23 mouse cellular contexts compared by ENCODE assay signal in the genomic region with DNA sequence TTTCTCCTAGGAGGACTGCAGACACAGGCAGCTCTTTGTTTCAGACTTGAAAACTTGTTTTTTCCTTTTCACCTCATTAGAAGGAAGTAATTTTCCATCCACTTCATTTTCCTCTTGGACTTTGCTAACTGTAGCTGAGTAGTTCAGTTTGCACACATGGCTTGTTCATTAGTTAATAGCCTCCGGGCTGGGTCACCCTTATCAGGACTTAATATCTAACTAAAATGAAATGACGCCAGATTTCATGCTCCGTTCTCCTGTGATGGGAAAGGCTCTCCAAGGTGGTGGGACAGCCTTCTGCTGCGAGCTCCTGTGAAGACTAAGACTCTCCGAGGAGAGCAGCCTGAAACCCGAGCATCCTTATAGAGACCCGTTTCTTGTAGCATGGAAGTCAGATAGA. TPM values are rescaled to one million over a fixed set of nuclear protein-coding genes. Genes with fewer than 3 reads are reported as not detected.
DNase-seq lines count a peak whose midpoint lies in the region; ATAC-seq and TF ChIP-seq lines count a peak whose summit lies in the region.
"Had no signal": no experiment of that assay in that cellular context is flagged by ENCODE, and none has a peak within 500 bp of the region (broad histone marks: within the 10 kb centered on the region; RNA-seq: fewer than 3 reads in every experiment).

No protein-coding gene starts in this region.

- no peak for TF ChIP-seq CTCF in liver, adult 2 months (IDR thresholded peaks at IDR 0.05; ENCODE audit: low read depth, low read length)
- TF ChIP-seq CTCF in kidney, postnatal 0 days (IDR thresholded peaks at IDR 0.05; ENCODE audit: low read depth), result no peak
- no peak for TF ChIP-seq CTCF in small intestine, adult 2 months (IDR thresholded peaks at IDR 0.05; ENCODE audit: extremely low read depth, insufficient read length, insufficient replicate concordance, low read depth, low read length)

- H3K9ac ChIP-seq in liver, adult 2 months (ENCODE audit: low read depth, low read length), result no peak overlapping the region
- no peak overlapping the region for H3K9ac ChIP-seq in liver, embryonic 11.5 days (ENCODE audit: low read depth, low read length)
- no peak overlapping the region for H3K9ac ChIP-seq in kidney, postnatal 0 days (ENCODE audit: low read depth, low read length)
- H3K9ac ChIP-seq: embryonic facial prominence, embryonic 13.5 days; liver, embryonic 12.5 days; midbrain, embryonic 13.5 days; neural tube, embryonic 12.5 days; stomach, embryonic 15.5 days had no signal

- DNase-seq in liver, adult 2 months (ENCODE audit: extremely low read depth, low read depth, low spot score), result peak; percentile 66
- DNase-seq in liver, embryonic 11.5 days (ENCODE audit: low spot score), result no peak
- DNase-seq in kidney, adult 18-20 months, result peak; percentile 75
- DNase-seq in kidney, postnatal 0 days (ENCODE audit: low spot score), result peak; percentile 47
- no peak for DNase-seq in spleen, postnatal 10 days (ENCODE audit: low spot score in 2 of 2)
- DNase-seq in B cell, adult 2 months, result no peak
- DNase-seq: adrenal gland, adult 2 months; cerebellum, postnatal 14 days; gastrocnemius, postnatal 36 days; heart, postnatal 10 days; layer of hippocampus, postnatal 36 days; lung, postnatal 10 days; thymus, adult 18-20 months; thymus, postnatal 4 days had no signal

- WGBS in liver, adult 2 months, result 59% methylated on average over 7 of the region's 7 CpGs
- WGBS in liver, embryonic 11.5 days, result 82% methylated on average over 7 of the region's 7 CpGs
- WGBS in kidney, postnatal 0 days, result 48% methylated on average over 7 of the region's 7 CpGs
- 28% methylated on average over 7 of the region's 7 CpGs for WGBS in small intestine, adult 2 months

- TF ChIP-seq POLR2A in liver, adult 2 months (IDR thresholded peaks at IDR 0.05; ENCODE audit: extremely low read depth, insufficient read depth, low read length), result no peak
- TF ChIP-seq POLR2A in small intestine, adult 2 months (IDR thresholded peaks at IDR 0.05; ENCODE audit: low read depth, low read length), result no peak

- no peak for ATAC-seq in liver, embryonic 11.5 days (replicated peaks; ENCODE audit: low FRiP score)
- peak; percentile 77 for ATAC-seq in kidney, postnatal 0 days (replicated peaks; ENCODE audit: low FRiP score, low read depth)
- ATAC-seq: forebrain, embryonic 16.5 days; liver, embryonic 12.5 days; midbrain, embryonic 13.5 days had no signal

- H3K9me3 ChIP-seq in liver, embryonic 11.5 days (ENCODE audit: control insufficient read depth, low read length), result no peaks in the 10 kb centered on the region
- no peaks in the 10 kb centered on the region for H3K9me3 ChIP-seq in kidney, postnatal 0 days (replicated peaks; ENCODE audit: low read length)
- H3K9me3 ChIP-seq: embryonic facial prominence, embryonic 13.5 days; heart, embryonic 10.5 days; liver, embryonic 12.5 days; neural tube, embryonic 12.5 days; stomach, embryonic 15.5 days had no signal

- no peaks in the 10 kb centered on the region for H3K36me3 ChIP-seq in liver, adult 2 months (ENCODE audit: control insufficient read depth, insufficient read depth, low read length)
- H3K36me3 ChIP-seq in liver, embryonic 11.5 days (ENCODE audit: control insufficient read depth, insufficient read depth, low read length), result no peaks in the 10 kb centered on the region
- no peaks in the 10 kb centered on the region for H3K36me3 ChIP-seq in kidney, postnatal 0 days (ENCODE audit: insufficient read depth, low read length)
- no peaks in the 10 kb centered on the region for H3K36me3 ChIP-seq in small intestine, adult 2 months (ENCODE audit: control insufficient read depth, insufficient read depth, low read length)
- H3K36me3 ChIP-seq: embryonic facial prominence, embryonic 13.5 days; heart, embryonic 10.5 days; liver, embryonic 12.5 days; midbrain, embryonic 13.5 days; neural tube, embryonic 12.5 days; stomach, embryonic 15.5 days had no signal

- H3K27me3 ChIP-seq in liver, adult 2 months (ENCODE audit: control insufficient read depth, insufficient read depth, low read length), result no peaks in the 10 kb centered on the region
- no peaks in the 10 kb centered on the region for H3K27me3 ChIP-seq in liver, embryonic 11.5 days (replicated peaks; ENCODE audit: control insufficient read depth, insufficient read depth, low read length)
- no peaks in the 10 kb centered on the region for H3K27me3 ChIP-seq in kidney, postnatal 0 days (ENCODE audit: insufficient read depth, low read length)
- no peaks in the 10 kb centered on the region for H3K27me3 ChIP-seq in small intestine, adult 2 months (ENCODE audit: control insufficient read depth, insufficient read depth, low read length)
- H3K27me3 ChIP-seq: embryonic facial prominence, embryonic 13.5 days; liver, embryonic 12.5 days; midbrain, embryonic 13.5 days; neural tube, embryonic 12.5 days; stomach, embryonic 15.5 days had no signal

- no peak overlapping the region for H3K4me3 ChIP-seq in liver, adult 2 months (ENCODE audit: insufficient read depth, low read depth, low read length)
- no peak overlapping the region for H3K4me3 ChIP-seq in liver, embryonic 11.5 days (ENCODE audit: low read depth, low read length)
- no peak overlapping the region for H3K4me3 ChIP-seq in kidney, postnatal 0 days (replicated peaks; ENCODE audit: low read depth, low read length)
- H3K4me3 ChIP-seq in small intestine, adult 2 months (ENCODE audit: low read depth, low read length), result no peak overlapping the region; the same call in 1 of the 2 replicates
- H3K4me3 ChIP-seq: embryonic facial prominence, embryonic 13.5 days; heart, embryonic 10.5 days; layer of hippocampus, adult 2 months; liver, embryonic 12.5 days; midbrain, embryonic 13.5 days; neural tube, embryonic 12.5 days; stomach, embryonic 15.5 days had no signal

- H3K4me1 ChIP-seq in liver, adult 2 months (ENCODE audit: control insufficient read depth, insufficient read depth, low read length), result no peaks in the 10 kb centered on the region
- no peaks in the 10 kb centered on the region for H3K4me1 ChIP-seq in liver, embryonic 11.5 days (replicated peaks; ENCODE audit: control insufficient read depth, insufficient read depth, low read length)
- H3K4me1 ChIP-seq in kidney, postnatal 0 days (replicated peaks; ENCODE audit: insufficient read depth, low read length), result no peaks in the 10 kb centered on the region
- peaks cover 11% of the 10 kb centered on the region; the same call in 1 of the 2 replicates for H3K4me1 ChIP-seq in small intestine, adult 2 months (ENCODE audit: control insufficient read depth, insufficient read depth, insufficient read length, low read length)
- H3K4me1 ChIP-seq: embryonic facial prominence, embryonic 13.5 days; heart, embryonic 10.5 days; liver, embryonic 12.5 days; midbrain, embryonic 13.5 days; neural tube, embryonic 12.5 days; stomach, embryonic 15.5 days had no signal

- H3K79me2 ChIP-seq in liver, adult 2 months (ENCODE audit: control insufficient read depth, insufficient read depth, low read length), result no peaks in the 10 kb centered on the region

- no peak overlapping the region for H3K4me2 ChIP-seq in liver, embryonic 11.5 days
- peak overlapping the region; percentile 30 for H3K4me2 ChIP-seq in kidney, postnatal 0 days (ENCODE audit: low read length)
- H3K4me2 ChIP-seq: embryonic facial prominence, embryonic 13.5 days; liver, embryonic 12.5 days; midbrain, embryonic 13.5 days; neural tube, embryonic 12.5 days; stomach, embryonic 15.5 days had no signal

- H3K27ac ChIP-seq in liver, adult 2 months (replicated peaks; ENCODE audit: insufficient read depth, low read depth, low read length), result no peak overlapping the region
- no peak overlapping the region for H3K27ac ChIP-seq in liver, embryonic 11.5 days (ENCODE audit: low read depth, low read length)
- H3K27ac ChIP-seq in kidney, postnatal 0 days, result peak overlapping the region; percentile 88
- peak overlapping the region; percentile 27; the same call in 1 of the 2 replicates for H3K27ac ChIP-seq in small intestine, adult 2 months (ENCODE audit: insufficient read depth, low read depth, low read length)
- H3K27ac ChIP-seq: embryonic facial prominence, embryonic 13.5 days; heart, embryonic 10.5 days; layer of hippocampus, adult 2 months; liver, embryonic 12.5 days; midbrain, embryonic 13.5 days; neural tube, embryonic 12.5 days; stomach, embryonic 15.5 days had no signal

RNA-seq across cellular contexts. Expression of a gene that starts 21.1 kb away (rescaled TPM):
- total RNA-seq in liver, adult 2 months (2014; rRNA removed), result 10.6 and 14.3 TPM in 2 replicates
- polyA plus RNA-seq in liver, adult 2 months (2012; rRNA removed), result 2.1 and 2.3 TPM in 2 replicates
- 7.5 and 7.9 TPM in 2 replicates for polyA plus RNA-seq in liver, embryonic 11.5 days (2014; fragmentation: Nextera tagmentation; extraction: Ambion mirVana)
- 15.3 and 16.6 TPM in 2 replicates for polyA plus RNA-seq in kidney, postnatal 0 days (2015; fragmentation: Nextera tagmentation; extraction: Ambion mirVana)
- 0.52 and 0.67 TPM in 2 replicates for polyA plus RNA-seq in small intestine, adult 2 months (2012; rRNA removed)

Comparison
In these comparisons a context has a peak if more than half of its experiments do, and no peak if none do; other contexts are left out.
1. DNase-seq: peak in liver, adult 2 months (single experiment), kidney, adult 18-20 months (single experiment) and kidney, postnatal 0 days (single experiment); none in liver, embryonic 11.5 days (single experiment), spleen, postnatal 10 days (0 of 2) and B cell, adult 2 months (0 of 2).
2. H3K27ac ChIP-seq: peak in kidney, postnatal 0 days (single experiment) and small intestine, adult 2 months (single experiment); none in liver, adult 2 months (single experiment) and liver, embryonic 11.5 days (single experiment).